Mouse (Mus musculus) embryonic facial prominence, embryonic 12.5 days (tissue): Measurements from ENCODE around the gene Ctf2. TPM values are rescaled to one million over a fixed set of nuclear protein-coding genes. Genes with fewer than 3 reads are reported as not detected.

Experiments
- ATAC-seq: fragments of 200-750 bp; cut with Nextera tagmentation; 2 replicates; pipeline ENCODE4 v1.8.0; 2017; ENCODE audit not compliant: insufficient number of reproducible peaks, insufficient read depth, low FRiP score, low TSS enrichment
- H3K27ac ChIP-seq: fragments of 300-500 bp; sonication (generic); 2 replicates; pipeline ENCODE4 v1.5.1; 2016; ENCODE audit warnings: mild to moderate bottlenecking
- H3K27me3 ChIP-seq: fragments of 300-500 bp; sonication (generic); 2 replicates; pipeline ENCODE4 v1.6.1; 2016; ENCODE audit warnings: mild to moderate bottlenecking, moderate library complexity
- H3K36me3 ChIP-seq: fragments of 300-500 bp; sonication (generic); 2 replicates; pipeline ENCODE4 v1.6.1; 2016; ENCODE audit warnings: mild to moderate bottlenecking
- H3K4me1 ChIP-seq: fragments of 300-500 bp; sonication (generic); 2 replicates; pipeline ENCODE4 v1.6.1; 2016
- H3K4me2 ChIP-seq: fragments of 300-500 bp; sonication (generic); replicated peaks from 2 replicates; pipeline ENCODE4 v1.6.1; 2016; ENCODE audit warnings: mild to moderate bottlenecking, moderate library complexity
- H3K4me3 ChIP-seq: fragments of 300-500 bp; sonication (generic); 2 replicates; pipeline ENCODE4 v1.5.1; 2016; ENCODE audit warnings: mild to moderate bottlenecking
- H3K9ac ChIP-seq: fragments of 300-500 bp; sonication (generic); 2 replicates; pipeline ENCODE4 v1.6.1; 2016; ENCODE audit warnings: mild to moderate bottlenecking, moderate library complexity
- H3K9me3 ChIP-seq: fragments of 300-500 bp; sonication (generic); 2 replicates; pipeline ENCODE4 v1.6.1; 2016; ENCODE audit warnings: mild to moderate bottlenecking, moderate library complexity
- WGBS: fragments of 180-500 bp; shearing (Covaris S2); methylation state at CpG from one replicate; pipeline ENCODE4 v1.1.7; 2016; 5-methylcytosine and 5-hydroxymethylcytosine counted together
- polyA plus RNA-seq: library from polyadenylated mRNA; unstranded; fragments of >200 nt; fragmentation: Nextera tagmentation; extraction: Ambion mirVana; gene quantifications from 2 replicates; pipeline ENCODE4 v1.2.1, GENCODE M21; 2016

Gene Ctf2
- polyA plus RNA-seq, 1 experiment from 2014 or later = 0.68 TPM

DNA sequence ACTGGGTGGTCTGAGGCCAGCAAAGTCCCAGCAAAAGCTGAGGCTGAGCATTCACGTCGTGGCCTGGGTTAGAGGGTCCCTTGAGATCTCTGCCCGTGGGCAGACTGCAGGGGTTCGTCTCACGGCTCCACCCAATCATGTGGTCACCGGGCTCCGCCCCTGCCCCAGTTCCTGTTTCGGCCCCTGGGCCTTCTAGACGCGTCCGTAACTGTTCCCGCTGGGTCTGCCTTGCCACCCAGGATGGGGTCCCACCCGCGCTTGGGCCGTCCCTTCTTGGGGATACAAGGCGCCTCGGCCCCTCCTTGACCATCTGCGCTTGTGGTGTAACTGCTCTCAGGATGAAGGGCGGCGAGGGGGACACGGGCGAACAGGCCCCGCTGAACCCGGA is 37.7 kb upstream of the Ctf2 start, which contains the start of gene Orai3:
Orai3 (plus strand) TSS at position 165 of the 388 bp plus-strand sequence.
- peak; percentile 54 for ATAC-seq
- WGBS = under 1% methylated on average over 24 of the region's 24 CpGs
- Histone ChIP-seq H3K4me2 (peak within 1 kb of the TSS; percentile 88), H3K27ac (peak within 1 kb of the TSS; percentile 93), H3K9ac (peak within 1 kb of the TSS; percentile 80), H3K4me3 (peak within 1 kb of the TSS; percentile 64), H3K27me3 (no peaks in the 10 kb centered on the region), H3K4me1 (peaks cover 25% of the 10 kb centered on the region), H3K9me3 (no peaks in the 10 kb centered on the region), H3K36me3 (peaks cover 33% of the 10 kb centered on the region)

DNA sequence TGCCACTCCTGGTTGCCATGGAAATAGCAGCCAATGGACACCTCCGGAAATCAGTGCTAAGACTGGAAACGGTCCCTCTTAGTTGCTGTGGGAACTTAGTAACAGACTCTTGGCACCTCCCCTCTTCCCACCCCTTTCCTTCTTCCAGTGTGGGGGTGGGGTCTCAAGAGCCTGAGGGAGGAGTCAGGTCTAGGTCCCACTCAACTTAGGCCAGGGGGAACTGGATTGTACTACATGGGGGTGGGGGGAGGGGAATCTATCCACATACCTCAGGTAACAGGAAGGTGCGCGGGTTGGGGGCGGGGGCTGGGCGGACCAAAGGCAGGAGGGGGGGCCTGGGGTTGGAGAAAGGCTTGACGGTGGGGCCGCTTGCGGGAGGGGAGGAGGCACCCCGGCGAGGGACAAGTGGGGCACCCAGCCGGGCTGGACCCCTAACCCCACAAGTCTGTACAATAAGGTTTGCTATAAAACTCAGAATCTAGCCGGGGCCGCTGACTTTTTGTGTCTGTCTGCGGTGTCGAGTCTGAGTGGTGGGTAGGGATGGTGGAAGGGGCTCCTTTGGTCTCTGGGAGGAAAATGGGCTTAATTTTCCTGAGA is 37.1 kb upstream of the Ctf2 start:
- Histone ChIP-seq H3K9me3 (no peaks in the 10 kb centered on the region), H3K36me3 (peaks cover 39% of the 10 kb centered on the region), H3K4me3 (peak overlapping the region; percentile 64), H3K9ac (peak overlapping the region; percentile 80), H3K27me3 (no peaks in the 10 kb centered on the region), H3K4me1 (peaks cover 25% of the 10 kb centered on the region), H3K4me2 (peak overlapping the region; percentile 88), H3K27ac (peak overlapping the region; percentile 93)
- 1% methylated on average over 16 of the region's 16 CpGs for WGBS
- ATAC-seq = peak; percentile 80

DNA sequence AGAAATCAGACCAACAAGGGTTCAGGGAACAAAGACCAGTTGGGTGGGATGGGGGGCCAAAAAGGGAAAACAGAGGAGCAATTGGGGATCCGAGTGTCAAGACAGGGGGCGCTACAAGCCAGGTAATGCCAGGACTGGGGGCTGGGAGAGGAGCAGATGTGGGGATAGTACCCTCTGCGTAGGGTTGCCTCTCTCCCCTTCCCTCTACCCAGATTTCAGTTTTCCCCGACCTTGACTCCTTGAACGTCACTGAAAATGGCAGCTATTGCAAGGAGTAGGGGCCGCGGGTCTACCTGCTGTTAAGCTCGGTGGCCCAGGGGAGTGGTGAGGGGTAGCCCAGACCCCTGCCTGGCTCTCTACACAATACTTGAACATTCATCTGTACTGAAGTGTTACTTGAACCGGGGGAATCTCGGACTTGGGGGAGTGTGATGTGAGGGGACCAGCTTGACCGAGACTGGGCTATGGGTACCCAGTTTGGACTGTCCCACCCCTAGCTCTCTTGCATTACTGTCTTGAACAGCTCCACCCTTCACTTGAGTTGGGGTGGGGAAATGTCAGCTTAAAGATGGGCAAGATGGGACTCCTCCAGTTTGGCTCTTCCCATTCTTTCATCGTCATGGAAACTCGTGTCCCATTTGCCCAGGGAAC is 36.5 kb upstream of the Ctf2 start:
- H3K4me3 ChIP-seq = peak overlapping the region; percentile 64; the same call in 1 of the 2 replicates
- H3K9me3 ChIP-seq = no peaks in the 10 kb centered on the region
- H3K4me2 ChIP-seq = peak overlapping the region; percentile 88
- peak; percentile 43 for ATAC-seq
- H3K4me1 ChIP-seq = peaks cover 25% of the 10 kb centered on the region
- no peak overlapping the region for H3K9ac ChIP-seq
- peak overlapping the region; percentile 63 for H3K27ac ChIP-seq
- no peaks in the 10 kb centered on the region for H3K27me3 ChIP-seq
- WGBS = 46% methylated on average over 13 of the region's 13 CpGs
- peaks cover 45% of the 10 kb centered on the region for H3K36me3 ChIP-seq

DNA sequence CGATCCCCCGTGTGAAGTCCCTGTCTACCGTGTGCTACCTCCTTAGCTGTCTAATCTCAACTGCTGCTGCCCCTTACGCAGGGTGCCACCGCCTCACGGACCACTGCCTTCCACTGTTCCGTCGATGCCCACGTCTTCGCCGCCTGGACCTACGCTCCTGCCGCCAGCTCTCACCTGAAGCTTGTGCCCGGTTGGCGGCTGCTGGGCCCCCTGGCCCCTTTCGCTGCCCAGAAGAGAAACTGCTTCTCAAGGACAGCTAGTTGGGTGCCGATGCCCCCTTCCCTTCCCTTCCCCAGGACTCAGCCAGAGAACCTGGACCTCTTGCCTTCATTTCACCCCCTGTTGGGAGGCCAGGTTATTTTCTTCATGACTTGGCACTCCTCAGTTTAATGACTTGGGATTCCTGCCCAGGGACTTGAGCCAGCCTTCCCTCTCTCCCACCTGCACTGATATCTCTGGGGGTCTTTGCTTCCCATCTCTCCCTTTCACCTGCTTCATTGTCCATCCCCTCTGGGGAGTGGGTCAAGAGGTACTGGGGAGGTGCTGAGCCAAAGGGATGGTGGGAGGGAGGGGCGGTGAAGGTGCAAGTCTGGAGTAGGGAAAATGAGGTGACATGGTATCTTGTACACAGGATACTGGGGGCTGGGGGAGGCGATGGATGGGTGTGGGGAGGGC is 35.8 kb upstream of the Ctf2 start:
- H3K4me1 ChIP-seq = peaks cover 25% of the 10 kb centered on the region
- H3K4me3 ChIP-seq = no peak overlapping the region
- H3K36me3 ChIP-seq = peaks cover 50% of the 10 kb centered on the region
- no peak overlapping the region; the same call in 1 of the 2 replicates for H3K4me2 ChIP-seq
- 90% methylated on average over 19 of the region's 19 CpGs for WGBS
- no peak for ATAC-seq
- H3K27me3 ChIP-seq = no peaks in the 10 kb centered on the region
- no peak overlapping the region for H3K9ac ChIP-seq
- H3K9me3 ChIP-seq = no peaks in the 10 kb centered on the region
- H3K27ac ChIP-seq = peak overlapping the region; percentile 63

DNA sequence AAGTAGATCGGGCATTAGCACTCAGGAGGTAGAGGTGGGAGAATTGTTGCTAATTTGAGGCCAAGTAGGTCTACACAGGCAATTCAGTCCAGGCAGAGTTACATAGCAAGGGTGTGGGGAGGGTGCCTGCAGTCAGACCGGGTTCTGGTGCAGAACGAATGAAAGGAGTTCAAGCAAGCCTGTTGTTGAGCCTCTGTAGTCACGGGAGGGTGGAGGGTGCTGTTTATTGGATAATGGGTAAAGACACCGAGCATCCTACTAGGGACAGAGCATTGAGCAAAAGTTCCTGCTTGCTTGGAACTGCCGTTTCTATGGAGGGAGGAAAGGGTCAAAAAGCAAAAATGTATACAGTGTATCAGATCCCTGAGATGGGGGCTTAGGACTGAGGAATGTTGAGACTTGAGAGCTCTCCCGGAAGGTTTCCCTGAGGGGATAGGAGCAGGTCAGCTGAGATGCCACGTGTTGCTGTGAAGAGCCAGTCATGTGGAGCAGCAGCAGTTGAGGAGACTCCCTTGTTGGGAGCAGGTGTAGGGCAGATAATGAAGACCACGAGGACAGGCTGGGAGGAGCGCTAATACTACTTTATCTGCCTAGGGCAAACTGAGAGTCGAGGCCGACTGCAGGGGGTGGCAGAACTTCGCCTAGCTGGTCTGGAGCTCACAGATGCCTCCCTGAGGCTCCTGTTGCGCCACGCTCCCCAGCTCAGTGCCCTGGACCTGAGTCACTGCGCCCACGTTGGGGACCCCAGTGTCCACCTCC is 35.1 kb upstream of the Ctf2 start:
- Histone ChIP-seq H3K9ac (no peak overlapping the region), H3K27ac (no peak overlapping the region), H3K27me3 (no peaks in the 10 kb centered on the region), H3K36me3 (peaks cover 56% of the 10 kb centered on the region), H3K4me1 (peaks cover 25% of the 10 kb centered on the region), H3K4me2 (no peak overlapping the region), H3K9me3 (no peaks in the 10 kb centered on the region), H3K4me3 (no peak overlapping the region)
- no peak for ATAC-seq
- WGBS = 79% methylated on average over 17 of the region's 17 CpGs

DNA sequence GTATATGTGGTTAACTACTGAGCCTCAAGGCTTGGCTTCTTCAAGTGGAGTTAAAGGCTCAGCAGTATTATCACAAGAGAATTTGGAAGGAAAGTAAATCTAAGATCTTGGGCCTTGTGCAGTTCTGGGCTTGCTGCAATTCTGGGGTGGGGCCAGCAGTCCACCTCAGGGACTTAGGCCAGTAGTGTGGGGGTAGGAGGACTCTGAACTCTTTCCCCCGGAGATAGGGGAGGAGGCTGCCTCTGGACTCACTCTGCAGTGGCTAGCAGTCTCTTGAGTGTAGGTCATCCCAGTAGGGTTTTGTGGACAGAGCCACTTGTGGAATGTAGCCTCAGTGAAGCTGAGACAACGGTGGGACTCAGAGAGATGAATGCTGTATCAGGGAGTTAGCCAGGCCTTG is 33.8 kb upstream of the Ctf2 start:
- Histone ChIP-seq H3K4me3 (no peak overlapping the region), H3K9ac (no peak overlapping the region), H3K4me1 (peaks cover 17% of the 10 kb centered on the region), H3K4me2 (no peak overlapping the region), H3K9me3 (no peaks in the 10 kb centered on the region), H3K36me3 (peaks cover 66% of the 10 kb centered on the region), H3K27ac (no peak overlapping the region), H3K27me3 (no peaks in the 10 kb centered on the region)
- ATAC-seq = no peak
- 84% methylated on average over 2 of the region's 2 CpGs for WGBS

DNA sequence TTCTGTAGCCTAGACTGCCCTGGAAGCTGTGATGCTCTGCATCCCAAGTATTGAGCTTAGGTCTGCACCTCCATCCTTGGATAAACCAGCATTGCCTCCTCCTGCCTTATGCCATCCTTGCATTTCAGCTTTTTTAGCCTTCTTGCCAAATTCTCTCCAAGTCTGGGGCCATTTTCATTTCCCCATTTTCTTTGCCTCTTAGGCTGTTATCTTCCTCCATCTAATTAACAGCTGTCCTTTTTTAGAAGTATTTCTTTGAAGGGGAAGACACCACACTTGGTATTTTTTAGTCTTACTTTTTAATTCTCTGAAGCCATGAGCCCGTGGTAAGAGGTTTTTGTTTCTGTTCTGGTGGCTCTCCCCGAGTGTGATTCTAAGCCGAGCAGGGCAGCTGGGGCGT is 31.7 kb upstream of the Ctf2 start:
- no peak for ATAC-seq
- Histone ChIP-seq H3K9ac (no peak overlapping the region), H3K4me2 (no peak overlapping the region), H3K27ac (no peak overlapping the region), H3K4me1 (peaks cover 17% of the 10 kb centered on the region), H3K9me3 (no peaks in the 10 kb centered on the region), H3K36me3 (peaks cover 74% of the 10 kb centered on the region), H3K4me3 (no peak overlapping the region), H3K27me3 (no peaks in the 10 kb centered on the region)
- 87% methylated on average over 4 of the region's 4 CpGs for WGBS

DNA sequence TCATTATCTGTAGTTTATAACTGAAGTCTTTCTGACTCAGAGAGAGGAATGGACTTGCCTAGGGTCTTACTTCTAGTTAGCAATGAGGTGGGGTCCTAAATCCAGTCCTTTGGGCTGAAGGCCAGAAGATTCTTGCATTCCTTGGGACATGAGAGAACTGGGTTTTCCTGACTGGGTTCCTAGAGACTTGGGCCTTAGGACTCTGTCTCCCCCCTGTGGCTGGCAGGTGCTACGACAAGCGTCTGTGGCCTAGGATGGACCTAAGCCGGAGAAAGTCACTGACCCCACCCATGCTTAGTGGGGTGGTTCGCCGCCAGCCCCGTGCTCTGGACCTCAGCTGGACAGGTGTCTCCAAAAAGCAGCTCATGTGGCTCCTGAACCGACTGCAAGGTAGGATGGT is 29.1 kb upstream of the Ctf2 start:
- ATAC-seq = no peak
- Histone ChIP-seq H3K27me3 (no peaks in the 10 kb centered on the region), H3K27ac (no peak overlapping the region), H3K9me3 (no peaks in the 10 kb centered on the region), H3K4me2 (no peak overlapping the region), H3K36me3 (peaks cover 81% of the 10 kb centered on the region), H3K9ac (no peak overlapping the region), H3K4me3 (no peak overlapping the region), H3K4me1 (peaks cover 11% of the 10 kb centered on the region)
- 51% methylated on average over 7 of the region's 7 CpGs for WGBS

DNA sequence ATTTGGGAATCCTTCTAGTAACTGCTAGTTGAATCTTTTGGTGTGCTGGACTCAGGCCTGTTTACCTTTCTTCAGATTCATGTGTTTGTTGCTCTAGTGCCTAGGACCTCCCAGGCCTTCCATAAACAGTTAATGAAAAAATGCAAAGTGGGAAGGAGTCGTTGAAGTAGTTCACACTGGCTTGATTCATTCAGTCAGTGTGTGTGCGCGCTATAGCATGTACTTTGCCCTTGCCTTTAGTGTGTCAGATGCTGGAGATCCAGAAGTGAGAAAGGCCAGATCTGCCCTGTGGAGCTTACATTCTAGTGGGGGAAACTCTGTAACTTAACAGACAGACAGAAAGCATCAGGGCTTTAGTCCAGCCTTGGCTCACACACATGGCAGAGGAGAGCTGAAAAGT is 28.5 kb upstream of the Ctf2 start:
- Histone ChIP-seq H3K27me3 (no peaks in the 10 kb centered on the region), H3K36me3 (peaks cover 81% of the 10 kb centered on the region), H3K9ac (no peak overlapping the region), H3K4me1 (peaks cover 13% of the 10 kb centered on the region), H3K4me2 (no peak overlapping the region), H3K9me3 (no peaks in the 10 kb centered on the region), H3K27ac (no peak overlapping the region), H3K4me3 (no peak overlapping the region)
- WGBS = 85% methylated on average over 3 of the region's 3 CpGs
- ATAC-seq = no peak

DNA sequence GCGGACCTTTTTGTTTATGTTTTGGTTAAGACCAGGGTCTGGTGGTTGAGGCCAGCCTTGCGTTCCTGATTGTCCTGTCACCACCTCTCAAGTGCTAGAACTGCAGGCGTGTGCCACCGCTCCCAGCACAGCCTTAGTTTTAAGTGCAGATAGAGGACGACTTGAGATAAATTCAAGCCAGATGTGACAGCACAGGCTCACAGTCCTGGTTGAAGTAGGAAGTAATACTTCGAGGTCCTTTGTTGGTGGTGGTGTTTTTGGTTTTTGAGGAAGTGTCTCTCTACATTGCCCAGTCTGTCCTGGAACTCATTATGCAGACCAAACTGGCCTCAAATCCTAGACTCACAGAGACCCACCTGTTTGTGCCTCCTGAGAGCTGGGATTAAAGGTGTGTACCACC is 27.8 kb upstream of the Ctf2 start:
- H3K27ac ChIP-seq = peak overlapping the region; percentile 54; the same call in 1 of the 2 replicates
- 30% methylated on average over 6 of the region's 6 CpGs for WGBS

DNA sequence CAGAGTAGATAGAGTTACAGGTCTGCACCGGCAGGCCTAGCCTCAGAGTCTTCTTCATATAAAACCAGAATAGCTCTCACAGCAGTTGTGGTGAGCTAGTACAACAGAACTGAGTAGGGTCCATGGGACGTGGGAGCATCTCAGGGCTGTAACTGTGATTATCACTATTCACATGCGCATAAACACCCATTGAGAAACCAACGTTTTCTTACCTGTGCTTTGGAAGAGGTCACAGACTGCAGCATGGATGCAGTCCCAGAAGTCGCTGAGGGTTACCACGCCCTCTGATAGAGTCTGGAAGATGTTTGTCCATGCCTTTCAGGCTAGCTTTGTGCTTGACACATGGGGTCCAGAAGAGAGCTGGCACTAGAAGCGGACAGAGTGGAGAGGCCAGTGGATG is 21.8 kb upstream of the Ctf2 start:
- H3K4me2 ChIP-seq = no peak overlapping the region
- ATAC-seq = no peak
- H3K27ac ChIP-seq = no peak overlapping the region
- no peaks in the 10 kb centered on the region for H3K27me3 ChIP-seq
- peaks cover 99% of the 10 kb centered on the region for H3K36me3 ChIP-seq
- no peak overlapping the region; the same call in 1 of the 2 replicates for H3K9ac ChIP-seq
- 88% methylated on average over 7 of the region's 7 CpGs for WGBS
- H3K4me3 ChIP-seq = no peak overlapping the region
- no peaks in the 10 kb centered on the region for H3K9me3 ChIP-seq
- H3K4me1 ChIP-seq = peaks cover 9% of the 10 kb centered on the region; the same call in 1 of the 2 replicates

More for the DNA sequence above, 27.8 kb upstream of the Ctf2 start:
- Histone ChIP-seq H3K4me2 (no peak overlapping the region), H3K27me3 (no peaks in the 10 kb centered on the region), H3K4me1 (peaks cover 13% of the 10 kb centered on the region), H3K4me3 (no peak overlapping the region), H3K9ac (0 out of 2 replicates have a peak overlapping the region, but pooled peaks have one; percentile 1), H3K9me3 (no peaks in the 10 kb centered on the region), H3K36me3 (peaks cover 81% of the 10 kb centered on the region)
- no peak for ATAC-seq
